8 mouse cellular contexts compared by ENCODE assay signal in genomic region chr17:25222951-25223601, GRCm38 (mm10). TPM values are rescaled to one million over a fixed set of nuclear protein-coding genes. Genes with fewer than 3 reads are reported as not detected.
DNase-seq lines count a peak whose midpoint lies in the region; ATAC-seq lines count a peak whose summit lies in the region.

No protein-coding gene starts in this region.

- no peak for ATAC-seq in kidney, embryonic 15.5 days (replicated peaks; ENCODE audit: low FRiP score)
- no peak for ATAC-seq in forebrain, embryonic 13.5 days
- ATAC-seq in liver, embryonic 15.5 days (ENCODE audit: insufficient read depth) = peak; percentile 61

- peak overlapping the region; percentile 47 for H3K4me3 ChIP-seq in kidney, embryonic 15.5 days (replicated peaks)
- peak overlapping the region; percentile 6; the same call in 1 of the 2 replicates for H3K4me3 ChIP-seq in forebrain, embryonic 13.5 days
- H3K4me3 ChIP-seq in liver, embryonic 15.5 days (replicated peaks) = peak overlapping the region; percentile 80

- no peaks in the 10 kb centered on the region for H3K9me3 ChIP-seq in kidney, embryonic 15.5 days (replicated peaks)
- no peaks in the 10 kb centered on the region for H3K9me3 ChIP-seq in forebrain, embryonic 13.5 days (replicated peaks)
- H3K9me3 ChIP-seq in liver, embryonic 15.5 days (replicated peaks) = no peaks in the 10 kb centered on the region

- WGBS in kidney, embryonic 15.5 days = 57% methylated on average over 6 of the region's 6 CpGs
- 36% methylated on average over 6 of the region's 6 CpGs for WGBS in forebrain, embryonic 13.5 days
- WGBS in liver, embryonic 15.5 days (ENCODE audit: insufficient replicate concordance) = 8% methylated on average over 6 of the region's 6 CpGs

- no peak for DNase-seq in kidney, postnatal 10 days
- peak; percentile 30 for DNase-seq in T-cell, adult 2 months (ENCODE audit: low spot score)
- no peak for DNase-seq in retina, postnatal 1 day
- no peak for DNase-seq in frontal cortex, postnatal 14 days (ENCODE audit: low spot score in 2 of 2)
- no peak for DNase-seq in layer of hippocampus, adult 9-10 months (ENCODE audit: low spot score)

- H3K36me3 ChIP-seq in kidney, embryonic 15.5 days = peaks cover 46% of the 10 kb centered on the region
- peaks cover 15% of the 10 kb centered on the region for H3K36me3 ChIP-seq in forebrain, embryonic 13.5 days (ENCODE audit: poor library complexity, severe bottlenecking)
- H3K36me3 ChIP-seq in liver, embryonic 15.5 days (replicated peaks) = peaks cover 33% of the 10 kb centered on the region

- H3K4me2 ChIP-seq in kidney, embryonic 15.5 days = peak overlapping the region; percentile 80
- H3K4me2 ChIP-seq in forebrain, embryonic 13.5 days = peak overlapping the region; percentile 66
- H3K4me2 ChIP-seq in liver, embryonic 15.5 days = peak overlapping the region; percentile 85

- H3K27me3 ChIP-seq in kidney, embryonic 15.5 days = no peaks in the 10 kb centered on the region
- no peaks in the 10 kb centered on the region for H3K27me3 ChIP-seq in forebrain, embryonic 13.5 days
- H3K27me3 ChIP-seq in liver, embryonic 15.5 days = no peaks in the 10 kb centered on the region

- 0 out of 2 replicates have a peak overlapping the region, but pooled peaks have one; percentile 14 for H3K27ac ChIP-seq in kidney, embryonic 15.5 days
- no peak overlapping the region for H3K27ac ChIP-seq in forebrain, embryonic 13.5 days
- peak overlapping the region; percentile 95 for H3K27ac ChIP-seq in liver, embryonic 15.5 days (replicated peaks)

- H3K9ac ChIP-seq in kidney, embryonic 15.5 days = no peak overlapping the region
- H3K9ac ChIP-seq in forebrain, embryonic 13.5 days = 0 out of 2 replicates have a peak overlapping the region, but pooled peaks have one; percentile 1
- peak overlapping the region; percentile 88 for H3K9ac ChIP-seq in liver, embryonic 15.5 days

- H3K4me1 ChIP-seq in kidney, embryonic 15.5 days = peaks cover 12% of the 10 kb centered on the region
- peaks cover 14% of the 10 kb centered on the region for H3K4me1 ChIP-seq in forebrain, embryonic 13.5 days
- peaks cover 75% of the 10 kb centered on the region for H3K4me1 ChIP-seq in liver, embryonic 15.5 days (replicated peaks)

RNA-seq across cellular contexts. Expression of gene Gnptg, which starts 16.8 kb away (rescaled TPM):
- polyA plus RNA-seq in kidney, embryonic 15.5 days (2015; fragmentation: Nextera tagmentation; extraction: Ambion mirVana) = 44.4 and 46.4 TPM in 2 replicates
- 71.9 and 74.8 TPM in 2 replicates for polyA plus RNA-seq in forebrain, embryonic 13.5 days (2015; fragmentation: Nextera tagmentation; extraction: Ambion mirVana)
- polyA plus RNA-seq in liver, embryonic 15.5 days (2015; fragmentation: Nextera tagmentation; extraction: Ambion mirVana) = 19.5 and 21.6 TPM in 2 replicates

RNA-seq across cellular contexts. Expression of gene Tsr3, which starts 16.9 kb away (rescaled TPM):
- polyA plus RNA-seq in kidney, embryonic 15.5 days (2015; fragmentation: Nextera tagmentation; extraction: Ambion mirVana) = 47.0 and 53.4 TPM in 2 replicates
- 63.3 and 64.3 TPM in 2 replicates for polyA plus RNA-seq in forebrain, embryonic 13.5 days (2015; fragmentation: Nextera tagmentation; extraction: Ambion mirVana)
- polyA plus RNA-seq in liver, embryonic 15.5 days (2015; fragmentation: Nextera tagmentation; extraction: Ambion mirVana) = 18.9 and 19.1 TPM in 2 replicates

RNA-seq across cellular contexts. Expression of gene Baiap3, which starts 33.1 kb away (rescaled TPM):
- 1.1 and 3.9 TPM in 2 replicates for polyA plus RNA-seq in kidney, embryonic 15.5 days (2015; fragmentation: Nextera tagmentation; extraction: Ambion mirVana)
- polyA plus RNA-seq in forebrain, embryonic 13.5 days (2015; fragmentation: Nextera tagmentation; extraction: Ambion mirVana) = 3.6 and 5.2 TPM in 2 replicates
- polyA plus RNA-seq in liver, embryonic 15.5 days (2015; fragmentation: Nextera tagmentation; extraction: Ambion mirVana) = 0.30 and 0.58 TPM in 2 replicates

RNA-seq across cellular contexts. Expression of gene Unkl, which starts 34.9 kb away (rescaled TPM):
- polyA plus RNA-seq in kidney, embryonic 15.5 days (2015; fragmentation: Nextera tagmentation; extraction: Ambion mirVana) = 9.0 and 10.5 TPM in 2 replicates
- polyA plus RNA-seq in forebrain, embryonic 13.5 days (2015; fragmentation: Nextera tagmentation; extraction: Ambion mirVana) = 7.9 and 10.6 TPM in 2 replicates
- polyA plus RNA-seq in liver, embryonic 15.5 days (2015; fragmentation: Nextera tagmentation; extraction: Ambion mirVana) = 8.8 and 9.6 TPM in 2 replicates

RNA-seq across cellular contexts. Expression of gene BC003965, which starts 38.7 kb away (rescaled TPM):
- polyA plus RNA-seq in kidney, embryonic 15.5 days (2015; fragmentation: Nextera tagmentation; extraction: Ambion mirVana) = 33.0 and 35.0 TPM in 2 replicates
- polyA plus RNA-seq in forebrain, embryonic 13.5 days (2015; fragmentation: Nextera tagmentation; extraction: Ambion mirVana) = 38.3 and 38.6 TPM in 2 replicates
- 16.6 and 16.7 TPM in 2 replicates for polyA plus RNA-seq in liver, embryonic 15.5 days (2015; fragmentation: Nextera tagmentation; extraction: Ambion mirVana)

Comparison
In these comparisons a context has a peak if more than half of its experiments do, and no peak if none do; other contexts are left out.
1. H3K4me3 ChIP-seq: peak in every context shown above with its lines; median percentile 80 in liver, embryonic 15.5 days; 47 in kidney, embryonic 15.5 days; 6 in forebrain, embryonic 13.5 days.